Comparison of ENCODE assay signal across 8 mouse cellular contexts in the genomic region with DNA sequence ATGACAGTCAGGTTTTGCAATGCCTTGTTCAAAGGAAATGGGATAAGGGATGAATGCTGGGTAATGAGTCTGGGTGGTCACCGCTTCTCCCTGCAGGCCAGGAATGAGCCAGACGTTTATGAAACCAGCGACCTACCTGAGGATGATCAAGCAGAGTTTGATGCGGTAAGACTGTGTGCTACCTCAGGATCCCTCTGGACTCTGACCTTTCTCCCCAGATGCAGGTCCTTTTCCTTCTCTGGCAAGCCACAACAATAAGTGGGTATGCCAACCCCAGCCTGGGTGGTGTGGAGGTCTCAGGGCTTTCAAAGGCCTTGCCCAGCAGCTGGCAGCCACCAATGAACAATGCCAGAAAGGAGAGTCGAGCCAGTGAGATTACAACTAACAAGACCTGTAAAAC. TPM values are rescaled to one million over a fixed set of nuclear protein-coding genes. Genes with fewer than 3 reads are reported as not detected.
DNase-seq lines count a peak whose midpoint lies in the region; ATAC-seq and TF ChIP-seq lines count a peak whose summit lies in the region.

No protein-coding gene starts in this region.

- intact Hi-C loops in heart, postnatal 25 days (cut with DNase I), result loop anchor here (2.0 kb wide), 1 partner anchor 45 kb away; no protein-coding TSS in a partner anchor

- WGBS in heart, postnatal 0 days, result 61% methylated on average over 5 of the region's 5 CpGs
- WGBS in embryonic facial prominence, embryonic 11.5 days, result 79% methylated on average over 5 of the region's 5 CpGs
- WGBS in midbrain, embryonic 16.5 days, result 69% methylated on average over 5 of the region's 5 CpGs

- peak overlapping the region; percentile 90; the same call in 1 of the 2 replicates for H3K27ac ChIP-seq in heart, postnatal 0 days (ENCODE audit: low read depth)
- no peak overlapping the region for H3K27ac ChIP-seq in embryonic facial prominence, embryonic 11.5 days (replicated peaks; ENCODE audit: low read depth, low read length)
- peak overlapping the region; percentile 94; the same call in 1 of the 2 replicates for H3K27ac ChIP-seq in midbrain, embryonic 16.5 days (ENCODE audit: low read length)

- H3K9ac ChIP-seq in heart, postnatal 0 days (replicated peaks; ENCODE audit: low read depth, low read length), result peak overlapping the region; percentile 96
- no peak overlapping the region; the same call in 1 of the 2 replicates for H3K9ac ChIP-seq in embryonic facial prominence, embryonic 11.5 days (replicated peaks; ENCODE audit: low read length)
- H3K9ac ChIP-seq in midbrain, embryonic 16.5 days (ENCODE audit: low read depth, low read length), result peak overlapping the region; percentile 100

- H3K27me3 ChIP-seq in heart, postnatal 0 days (ENCODE audit: control insufficient read depth, insufficient read depth, low read length), result peaks cover 18% of the 10 kb centered on the region
- H3K27me3 ChIP-seq in embryonic facial prominence, embryonic 11.5 days (ENCODE audit: control insufficient read depth, insufficient read depth, low read length), result peaks cover 8% of the 10 kb centered on the region
- no peaks in the 10 kb centered on the region for H3K27me3 ChIP-seq in midbrain, embryonic 16.5 days (ENCODE audit: control insufficient read depth, insufficient read depth, low read depth, low read length)

- peaks cover 17% of the 10 kb centered on the region for H3K4me1 ChIP-seq in heart, postnatal 0 days (ENCODE audit: control insufficient read depth, insufficient read depth)
- H3K4me1 ChIP-seq in embryonic facial prominence, embryonic 11.5 days (ENCODE audit: control insufficient read depth, insufficient read depth, low read length), result no peaks in the 10 kb centered on the region; the same call in 1 of the 2 replicates
- H3K4me1 ChIP-seq in midbrain, embryonic 16.5 days (ENCODE audit: control insufficient read depth, insufficient read depth, low read length), result peaks cover 26% of the 10 kb centered on the region

- peak overlapping the region; percentile 90 for H3K4me2 ChIP-seq in heart, postnatal 0 days (ENCODE audit: low read depth, low read length)
- peak overlapping the region; percentile 69 for H3K4me2 ChIP-seq in embryonic facial prominence, embryonic 11.5 days (ENCODE audit: low read depth, low read length)
- peak overlapping the region; percentile 89 for H3K4me2 ChIP-seq in midbrain, embryonic 16.5 days (ENCODE audit: low read length)

- no peak for TF ChIP-seq CTCF in heart, postnatal 0 days (IDR thresholded peaks at IDR 0.05; ENCODE audit: low read depth)

- H3K9me3 ChIP-seq in heart, postnatal 0 days (replicated peaks; ENCODE audit: control insufficient read depth, low read length), result no peaks in the 10 kb centered on the region
- H3K9me3 ChIP-seq in embryonic facial prominence, embryonic 11.5 days (replicated peaks; ENCODE audit: control insufficient read depth, low read length), result no peaks in the 10 kb centered on the region
- H3K9me3 ChIP-seq in midbrain, embryonic 16.5 days (replicated peaks; ENCODE audit: control insufficient read depth, low read length, poor library complexity, severe bottlenecking), result no peaks in the 10 kb centered on the region

- TF ChIP-seq EP300 in heart, postnatal 0 days (IDR thresholded peaks at IDR 0.05; ENCODE audit: low read depth), result no peak

- DNase-seq in heart, postnatal 0 days (ENCODE audit: low spot score), result no peak
- DNase-seq in heart, postnatal 25 days (ENCODE audit: low spot score), result no peak
- no peak for DNase-seq in embryonic facial prominence, embryonic 11.5 days (ENCODE audit: low spot score)
- peak; percentile 26 to 47 for DNase-seq in kidney, adult 8-10 months
- no peak for DNase-seq in right cerebral cortex, postnatal 25 days
- DNase-seq in right cerebral cortex, postnatal 4 days, result no peak
- no peak for DNase-seq in cerebellum, adult 8-10 months

- no peak for ATAC-seq in heart, postnatal 0 days (ENCODE audit: insufficient read depth, low read depth)
- no peak for ATAC-seq in embryonic facial prominence, embryonic 11.5 days (replicated peaks; ENCODE audit: insufficient number of reproducible peaks, low FRiP score, low TSS enrichment, low read depth)
- ATAC-seq in midbrain, embryonic 16.5 days, result no peak

- peak overlapping the region; percentile 89 for H3K4me3 ChIP-seq in heart, postnatal 0 days (ENCODE audit: low read depth, low read length)
- H3K4me3 ChIP-seq in embryonic facial prominence, embryonic 11.5 days (ENCODE audit: low read depth, low read length), result peak overlapping the region; percentile 77
- H3K4me3 ChIP-seq in midbrain, embryonic 16.5 days (ENCODE audit: low read depth, low read length), result peak overlapping the region; percentile 99

- peaks cover 30% of the 10 kb centered on the region for H3K36me3 ChIP-seq in heart, postnatal 0 days (replicated peaks; ENCODE audit: control insufficient read depth, insufficient read depth, low read length)
- no peaks in the 10 kb centered on the region; the same call in 1 of the 2 replicates for H3K36me3 ChIP-seq in embryonic facial prominence, embryonic 11.5 days (replicated peaks; ENCODE audit: control insufficient read depth, insufficient read depth, low read depth, low read length)
- H3K36me3 ChIP-seq in midbrain, embryonic 16.5 days (ENCODE audit: control insufficient read depth, insufficient read depth, low read length), result peaks cover 4% of the 10 kb centered on the region; the same call in 1 of the 2 replicates

RNA-seq across cellular contexts. Expression of gene Dctn2, which starts 1.1 kb away (rescaled TPM):
- total RNA-seq in heart, postnatal 0 days (2014; rRNA removed; ENCODE audit: low replicate concordance), result 175 and 197 TPM in 2 replicates
- polyA plus RNA-seq in heart, postnatal 0 days (2015; fragmentation: Nextera tagmentation; extraction: Ambion mirVana), result 149 and 154 TPM in 2 replicates
- 100 to 1,000 TPM; 136 to 142 TPM for total RNA-seq in heart, postnatal 25 days (2021)
- polyA plus RNA-seq in embryonic facial prominence, embryonic 11.5 days (2014; fragmentation: Nextera tagmentation; extraction: Ambion mirVana), result 162 and 180 TPM in 2 replicates
- polyA plus RNA-seq in midbrain, embryonic 16.5 days (2015; fragmentation: Nextera tagmentation; extraction: Ambion mirVana), result 332 and 345 TPM in 2 replicates

RNA-seq across cellular contexts. Expression of gene Kif5a, which starts 4.2 kb away (rescaled TPM):
- 0.12 and 0.27 TPM in 2 replicates for total RNA-seq in heart, postnatal 0 days (2014; rRNA removed; ENCODE audit: low replicate concordance)
- 0.11 and 0.23 TPM in 2 replicates for polyA plus RNA-seq in heart, postnatal 0 days (2015; fragmentation: Nextera tagmentation; extraction: Ambion mirVana)
- under 1 TPM; 0.45 to 0.49 TPM for total RNA-seq in heart, postnatal 25 days (2021)
- 10.4 and 12.2 TPM in 2 replicates for polyA plus RNA-seq in embryonic facial prominence, embryonic 11.5 days (2014; fragmentation: Nextera tagmentation; extraction: Ambion mirVana)
- 113 and 120 TPM in 2 replicates for polyA plus RNA-seq in midbrain, embryonic 16.5 days (2015; fragmentation: Nextera tagmentation; extraction: Ambion mirVana)

RNA-seq across cellular contexts. Expression of gene Mbd6, which starts 21.5 kb away (rescaled TPM):
- total RNA-seq in heart, postnatal 0 days (2014; rRNA removed; ENCODE audit: low replicate concordance), result 8.3 and 8.7 TPM in 2 replicates
- 6.5 and 6.9 TPM in 2 replicates for polyA plus RNA-seq in heart, postnatal 0 days (2015; fragmentation: Nextera tagmentation; extraction: Ambion mirVana)
- total RNA-seq in heart, postnatal 25 days (2021), result 10 to 100 TPM; 20.9 to 21.4 TPM
- 9.8 and 11.6 TPM in 2 replicates for polyA plus RNA-seq in embryonic facial prominence, embryonic 11.5 days (2014; fragmentation: Nextera tagmentation; extraction: Ambion mirVana)
- 12.6 and 15.3 TPM in 2 replicates for polyA plus RNA-seq in midbrain, embryonic 16.5 days (2015; fragmentation: Nextera tagmentation; extraction: Ambion mirVana)

RNA-seq across cellular contexts. Expression of gene Mars, which starts 44.3 kb away (rescaled TPM):
- 48.9 and 68.9 TPM in 2 replicates for total RNA-seq in heart, postnatal 0 days (2014; rRNA removed; ENCODE audit: low replicate concordance)
- polyA plus RNA-seq in heart, postnatal 0 days (2015; fragmentation: Nextera tagmentation; extraction: Ambion mirVana), result 62.4 and 64.6 TPM in 2 replicates
- total RNA-seq in heart, postnatal 25 days (2021), result 10 to 100 TPM; 37.9 to 38.9 TPM
- polyA plus RNA-seq in embryonic facial prominence, embryonic 11.5 days (2014; fragmentation: Nextera tagmentation; extraction: Ambion mirVana), result 174 and 179 TPM in 2 replicates
- 123 and 128 TPM in 2 replicates for polyA plus RNA-seq in midbrain, embryonic 16.5 days (2015; fragmentation: Nextera tagmentation; extraction: Ambion mirVana)

RNA-seq across cellular contexts. Expression of gene Arhgap9, which starts 54.4 kb away (rescaled TPM):
- 0.73 and 0.97 TPM in 2 replicates for total RNA-seq in heart, postnatal 0 days (2014; rRNA removed; ENCODE audit: low replicate concordance)
- 1.4 and 1.8 TPM in 2 replicates for polyA plus RNA-seq in heart, postnatal 0 days (2015; fragmentation: Nextera tagmentation; extraction: Ambion mirVana)
- total RNA-seq in heart, postnatal 25 days (2021), result 1 to 10 TPM; 3.0 to 3.4 TPM
- 1.8 and 2.7 TPM in 2 replicates for polyA plus RNA-seq in embryonic facial prominence, embryonic 11.5 days (2014; fragmentation: Nextera tagmentation; extraction: Ambion mirVana)
- 0.46 and 0.75 TPM in 2 replicates for polyA plus RNA-seq in midbrain, embryonic 16.5 days (2015; fragmentation: Nextera tagmentation; extraction: Ambion mirVana)

Comparison
In these comparisons a context has a peak if more than half of its experiments do, and no peak if none do; other contexts are left out.
1. DNase-seq: peak in kidney, adult 8-10 months (2 of 2); none in heart, postnatal 0 days (single experiment), heart, postnatal 25 days (single experiment), embryonic facial prominence, embryonic 11.5 days (single experiment), right cerebral cortex, postnatal 25 days (single experiment), right cerebral cortex, postnatal 4 days (single experiment) and cerebellum, adult 8-10 months (single experiment).
2. Peak in every context shown above with its lines, with median percentiles within 50 percentile points of each other: H3K4me2 ChIP-seq and H3K4me3 ChIP-seq.